Mouse (Mus musculus): ENCODE measurements around the gene Arhgdib. TPM values are rescaled to one million over a fixed set of nuclear protein-coding genes. Genes with fewer than 3 reads are reported as not detected.
A peak's percentile ranks its signal among the peaks of the same experiment; 100 is the strongest.

Gene Arhgdib
- total RNA-seq (2022) = 10 to 100 TPM; 19.6 to 27.6 (median 22.0) TPM

DNA sequence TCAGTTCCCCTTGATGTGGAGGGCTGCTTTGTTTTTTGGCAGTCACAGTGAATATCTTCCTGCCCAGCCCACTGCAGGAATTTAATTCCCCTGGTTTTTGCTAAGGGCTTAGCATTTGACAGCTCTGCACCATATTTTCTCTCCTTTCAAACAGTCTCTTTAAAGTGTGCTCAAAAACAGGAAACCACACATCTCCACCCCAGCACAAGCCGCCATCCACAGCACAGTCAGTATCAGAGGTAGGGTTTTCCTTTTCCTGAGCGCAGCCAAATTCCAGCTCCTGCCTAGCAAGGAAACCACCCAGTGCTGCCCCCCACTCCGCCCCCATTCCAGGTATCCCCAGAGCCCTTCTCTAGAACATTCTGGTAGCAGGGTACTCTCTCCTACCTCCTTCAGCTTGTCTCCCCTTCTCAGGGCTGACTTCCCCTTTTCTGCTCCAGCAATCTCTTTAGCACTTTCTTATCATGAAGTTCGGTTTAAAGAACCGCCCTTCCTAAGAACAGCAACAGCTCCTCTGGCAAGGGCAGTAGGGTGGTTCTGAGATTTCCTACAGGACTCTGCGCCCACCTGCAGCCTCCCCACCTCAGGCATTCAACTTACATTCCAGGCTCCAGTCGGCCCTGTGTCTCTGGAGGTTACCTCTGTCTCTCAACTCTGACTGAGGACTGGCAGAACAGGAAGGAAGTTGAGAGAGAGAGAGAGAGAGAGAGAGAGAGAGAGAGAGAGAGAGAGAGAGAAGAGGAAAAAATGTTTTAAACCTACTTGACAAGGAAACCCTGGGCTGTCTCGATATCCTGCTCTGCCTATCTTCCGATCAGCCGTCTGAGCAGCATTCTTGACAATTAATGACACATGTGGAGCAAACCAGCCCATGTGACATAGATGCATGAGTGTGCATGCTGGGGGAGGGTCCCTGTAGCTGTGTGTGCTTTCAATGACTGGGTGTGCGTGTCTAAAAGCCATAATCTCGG lies at the start of gene Arhgdib:
TSS of gene Arhgdib (minus strand) at position 849 of the 971 bp plus-strand sequence.
- DNase-seq (ENCODE audit: low spot score) = peak; percentile 58

GRCm38 (mm10) chr6:136990557-136990956 lies 48.9 kb upstream of the Arhgdib start:
- DNase-seq (ENCODE audit: low spot score) = no peak

- DNase-seq (ENCODE audit: low spot score) = no peak
Observed at GRCm38 (mm10) chr6:136989824-136990497, 48.3 kb upstream of the Arhgdib start.

- peak; percentile 38 for DNase-seq (ENCODE audit: low spot score)
Observed at GRCm38 (mm10) chr6:136988536-136989060, 46.9 kb upstream of the Arhgdib start.

DNA sequence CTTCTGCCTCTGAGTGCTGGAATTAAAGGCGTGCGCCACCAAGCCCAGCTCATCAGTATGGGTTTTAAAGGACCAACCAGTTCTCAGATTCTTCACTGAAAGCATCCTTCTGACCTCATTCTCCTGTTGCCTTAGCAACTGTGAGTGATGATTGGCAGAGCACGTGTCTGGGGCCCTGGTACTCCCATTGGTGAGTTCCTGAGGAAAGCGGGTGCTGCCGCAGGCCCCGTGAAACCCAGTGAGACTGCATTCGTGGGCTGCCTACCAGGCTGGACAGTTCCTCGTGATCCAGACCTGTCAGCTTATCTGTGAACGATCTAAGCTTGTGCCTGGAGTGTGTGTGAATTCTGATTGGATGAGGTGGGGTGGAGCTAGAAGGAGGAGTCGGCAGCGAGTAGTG lies 45.0 kb upstream of the Arhgdib start:
- no peak for DNase-seq (ENCODE audit: low spot score)

GRCm38 (mm10) chr6:136986019-136986418 lies 44.3 kb upstream of the Arhgdib start:
- DNase-seq (ENCODE audit: low spot score) = no peak

GRCm38 (mm10) chr6:136983201-136983600 lies 41.5 kb upstream of the Arhgdib start:
- no peak for DNase-seq (ENCODE audit: low spot score)

GRCm38 (mm10) chr6:136982581-136982980 lies 40.9 kb upstream of the Arhgdib start:
- DNase-seq (ENCODE audit: low spot score) = no peak

DNA sequence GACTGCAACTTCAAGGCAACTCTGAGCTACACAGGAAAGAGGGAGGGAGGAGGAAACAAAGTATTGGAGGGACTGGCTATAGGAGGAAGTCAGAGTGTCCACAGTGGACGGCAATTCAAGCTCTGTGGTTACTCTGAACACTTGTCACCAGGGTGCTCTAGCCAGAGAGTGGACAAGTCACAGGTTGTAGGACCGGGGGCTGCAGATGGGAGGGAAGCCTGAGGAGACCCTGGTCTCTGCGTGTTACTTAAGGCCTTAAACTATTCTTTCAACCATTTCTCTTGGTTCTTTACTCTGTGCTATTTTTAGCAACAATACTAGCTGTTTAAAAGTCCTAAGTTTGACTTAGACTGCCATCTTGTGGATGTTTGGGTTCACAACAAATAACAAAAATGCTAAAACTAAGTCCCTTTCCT lies 38.6 kb upstream of the Arhgdib start:
- DNase-seq (ENCODE audit: low spot score) = peak; percentile 46

- DNase-seq (ENCODE audit: low spot score) = no peak
Observed at GRCm38 (mm10) chr6:136979274-136980082, 37.8 kb upstream of the Arhgdib start.

DNA sequence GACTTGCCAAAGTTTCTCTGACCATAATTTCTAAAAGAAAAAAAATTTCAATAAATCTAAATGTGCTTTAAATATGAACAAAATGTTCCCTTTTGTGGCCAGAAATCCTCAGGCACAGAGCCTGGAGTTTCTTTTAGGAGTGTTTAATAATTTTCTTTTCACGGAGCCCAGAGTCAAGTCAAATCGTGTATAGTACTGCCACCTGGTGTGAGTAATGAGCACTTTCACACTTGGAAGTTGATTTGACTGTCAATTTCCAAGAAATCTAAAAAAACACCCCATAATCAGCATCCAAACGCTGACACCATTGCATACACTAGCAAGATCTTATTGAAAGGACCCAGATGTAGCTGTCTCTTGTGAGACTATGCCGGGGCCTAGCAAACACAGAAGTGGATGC lies 27.2 kb upstream of the Arhgdib start:
- peak; percentile 48 for DNase-seq (ENCODE audit: low spot score)

GRCm38 (mm10) chr6:136967466-136967865 lies 25.8 kb upstream of the Arhgdib start:
- no peak for DNase-seq (ENCODE audit: low spot score)

- no peak for DNase-seq (ENCODE audit: low spot score)
Observed at GRCm38 (mm10) chr6:136965912-136966311, 24.2 kb upstream of the Arhgdib start.

GRCm38 (mm10) chr6:136964609-136965510 lies 23.2 kb upstream of the Arhgdib start:
- DNase-seq (ENCODE audit: low spot score) = no peak

DNA sequence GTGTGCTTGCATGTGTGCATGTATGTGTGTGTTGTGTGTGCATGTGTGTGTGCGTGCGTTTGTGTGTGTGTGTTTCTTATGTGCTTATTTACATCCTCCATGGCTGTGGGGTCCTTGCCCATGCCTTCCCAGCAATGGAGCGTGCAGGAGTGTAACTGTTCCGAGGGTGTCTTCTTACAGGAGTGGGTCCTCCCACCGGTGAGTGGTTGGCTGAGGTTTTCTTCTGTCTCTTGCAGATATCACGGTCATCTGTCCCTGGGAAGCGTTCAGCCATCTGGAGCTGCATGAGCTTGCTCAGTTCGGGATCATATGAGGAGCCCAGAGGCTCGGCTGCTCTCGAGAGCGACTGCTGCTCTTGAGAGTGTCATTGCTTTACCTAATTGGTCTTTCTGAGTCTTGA lies 21.3 kb upstream of the Arhgdib start:
- DNase-seq (ENCODE audit: low spot score) = no peak

- no peak for DNase-seq (ENCODE audit: low spot score)
Observed at GRCm38 (mm10) chr6:136959131-136959530, 17.4 kb upstream of the Arhgdib start.

DNA sequence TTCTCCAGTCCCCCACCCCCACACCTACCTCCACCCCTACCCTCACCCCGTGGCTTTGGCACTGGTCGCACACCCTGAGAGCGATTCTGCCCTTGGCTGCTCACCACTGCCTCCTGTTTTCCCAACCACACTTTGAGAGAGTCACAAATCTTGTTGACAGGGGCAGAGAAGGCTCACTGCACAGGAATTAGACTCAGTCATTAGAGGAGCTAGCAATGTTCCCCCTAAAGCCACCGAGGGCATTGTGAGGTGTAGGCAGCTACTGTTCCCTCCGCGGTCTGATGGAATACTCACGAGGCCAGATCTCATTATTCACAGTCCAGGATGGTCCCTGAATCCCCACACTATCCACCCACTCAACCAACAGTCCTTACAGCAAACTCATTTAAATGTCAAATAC lies 15.4 kb upstream of the Arhgdib start:
- DNase-seq (ENCODE audit: low spot score) = no peak

GRCm38 (mm10) chr6:136955240-136955639 lies 13.5 kb upstream of the Arhgdib start:
- DNase-seq (ENCODE audit: low spot score) = no peak

- DNase-seq (ENCODE audit: low spot score) = no peak
Observed at GRCm38 (mm10) chr6:136954715-136955114, 13.0 kb upstream of the Arhgdib start.

GRCm38 (mm10) chr6:136954192-136954591 lies 12.5 kb upstream of the Arhgdib start:
- no peak for DNase-seq (ENCODE audit: low spot score)
